ENCODE assay signal across 17 mouse cellular contexts in genomic region chr7:74522260-74522659, GRCm38 (mm10). TPM values are rescaled to one million over a fixed set of nuclear protein-coding genes. Genes with fewer than 3 reads are reported as not detected.
DNase-seq lines count a peak whose midpoint lies in the region; ATAC-seq and TF ChIP-seq lines count a peak whose summit lies in the region.
"Had no signal": no experiment of that assay in that cellular context is flagged by ENCODE, and none has a peak within 500 bp of the region (broad histone marks: within the 10 kb centered on the region; RNA-seq: fewer than 3 reads in every experiment).

No protein-coding gene starts in this region.

- peak; percentile 27 to 52 for DNase-seq in cerebellum, postnatal 14 days
- no peak for DNase-seq in cerebellum, postnatal 36 days
- DNase-seq in hindbrain, embryonic 11.5 days (ENCODE audit: low spot score) = no peak
- DNase-seq in MEL (ENCODE audit: low read depth, low spot score) (no peak), adipocyte (ENCODE audit: low spot score) (peak; percentile 4)
- DNase-seq in testis, postnatal 10 days (ENCODE audit: low spot score) = no peak
- DNase-seq in thymus, postnatal 25 days = no peak
- DNase-seq: adrenal gland, postnatal 10 days; gastrocnemius, adult 2 months; gastrocnemius, postnatal 25 days; heart, adult 11 months; heart, postnatal 10 days; kidney, adult 2 months had no signal

- no peak overlapping the region for H3K9ac ChIP-seq in hindbrain, embryonic 13.5 days
- H3K9ac ChIP-seq in hindbrain, embryonic 11.5 days (ENCODE audit: low read depth, low read length) = no peak overlapping the region
- no peak overlapping the region for H3K9ac ChIP-seq in MEL (ENCODE audit: control insufficient read depth, low read depth, low read length, poor library complexity, severe bottlenecking)
- H3K9ac ChIP-seq: embryonic facial prominence, embryonic 13.5 days; forebrain, embryonic 12.5 days had no signal

- no peaks in the 10 kb centered on the region for H3K36me3 ChIP-seq in hindbrain, embryonic 13.5 days
- H3K36me3 ChIP-seq in hindbrain, embryonic 11.5 days (ENCODE audit: control insufficient read depth, insufficient read depth, low read length) = no peaks in the 10 kb centered on the region
- peaks cover 0 to 4% of the 10 kb centered on the region in 2 experiments; a peak in 2 of 4 replicates for H3K36me3 ChIP-seq in MEL (ENCODE audit: control insufficient read depth in 1 of 2, insufficient read depth in 2 of 2, low read length in 2 of 2)
- H3K36me3 ChIP-seq: embryonic facial prominence, embryonic 13.5 days; forebrain, embryonic 12.5 days had no signal

- TF ChIP-seq EP300 in MEL (IDR thresholded peaks at IDR 0.05; ENCODE audit: low read depth in 1 of 2, low read length in 2 of 2) = no peak

- no peak for ATAC-seq in hindbrain, embryonic 13.5 days (ENCODE audit: low FRiP score)
- no peak for ATAC-seq in hindbrain, embryonic 11.5 days (ENCODE audit: low FRiP score)
- ATAC-seq: intestine, embryonic 16.5 days had no signal

- H3K27me3 ChIP-seq in hindbrain, embryonic 13.5 days = peaks cover 22% of the 10 kb centered on the region; the same call in 1 of the 2 replicates
- H3K27me3 ChIP-seq in hindbrain, embryonic 11.5 days (ENCODE audit: control insufficient read depth, insufficient read depth, low read length) = peaks cover 9% of the 10 kb centered on the region; the same call in 1 of the 2 replicates
- no peaks in the 10 kb centered on the region for H3K27me3 ChIP-seq in MEL (ENCODE audit: control insufficient read depth in 1 of 2, insufficient read depth in 2 of 2, low read length in 2 of 2)
- H3K27me3 ChIP-seq: embryonic facial prominence, embryonic 13.5 days had no signal

- no peak overlapping the region for H3K4me2 ChIP-seq in hindbrain, embryonic 13.5 days
- H3K4me2 ChIP-seq in hindbrain, embryonic 11.5 days (replicated peaks; ENCODE audit: low read depth, low read length) = no peak overlapping the region
- H3K4me2 ChIP-seq: embryonic facial prominence, embryonic 13.5 days; forebrain, embryonic 12.5 days had no signal

- no peak for TF ChIP-seq RAD21 in MEL (IDR thresholded peaks at IDR 0.05; ENCODE audit: low read depth, low read length)

- H3K4me3 ChIP-seq in hindbrain, embryonic 13.5 days = no peak overlapping the region
- no peak overlapping the region for H3K4me3 ChIP-seq in hindbrain, embryonic 11.5 days (ENCODE audit: low read depth, low read length)
- no peak overlapping the region for H3K4me3 ChIP-seq in MEL (ENCODE audit: control insufficient read depth in 1 of 2, insufficient read depth in 1 of 2, low read depth in 2 of 2, low read length in 2 of 2)
- H3K4me3 ChIP-seq: embryonic facial prominence, embryonic 13.5 days; forebrain, embryonic 12.5 days; gastrocnemius, adult 2 months had no signal

- WGBS in hindbrain, embryonic 13.5 days = 89% methylated on average over 4 of the region's 4 CpGs
- WGBS in hindbrain, embryonic 11.5 days = 84% methylated on average over 4 of the region's 4 CpGs

- no peak for TF ChIP-seq POLR2A in MEL (IDR thresholded peaks at IDR 0.05; ENCODE audit: control insufficient read depth in 1 of 2, insufficient read depth in 1 of 2, low read depth in 1 of 2, low read length in 2 of 2, poor library complexity in 1 of 2)

- H3K9me3 ChIP-seq in hindbrain, embryonic 13.5 days = no peaks in the 10 kb centered on the region
- no peaks in the 10 kb centered on the region for H3K9me3 ChIP-seq in hindbrain, embryonic 11.5 days (ENCODE audit: control insufficient read depth, low read length)
- no peaks in the 10 kb centered on the region for H3K9me3 ChIP-seq in MEL (replicated peaks; ENCODE audit: insufficient read depth, low read length)
- H3K9me3 ChIP-seq: embryonic facial prominence, embryonic 13.5 days; forebrain, embryonic 12.5 days had no signal

- peaks cover 17% of the 10 kb centered on the region for H3K4me1 ChIP-seq in hindbrain, embryonic 13.5 days (replicated peaks)
- 0 out of 2 replicates have a peak, but pooled peaks cover 2% of the 10 kb centered on the region for H3K4me1 ChIP-seq in hindbrain, embryonic 11.5 days (replicated peaks; ENCODE audit: control insufficient read depth, insufficient read depth, low read length)
- peaks cover 0 to 10% of the 10 kb centered on the region in 2 experiments; a peak in 3 of 4 replicates for H3K4me1 ChIP-seq in MEL (ENCODE audit: control insufficient read depth in 1 of 2, insufficient read depth in 2 of 2, low read length in 2 of 2)
- H3K4me1 ChIP-seq: embryonic facial prominence, embryonic 13.5 days had no signal

- 0 out of 2 replicates have a peak, but pooled peaks cover 3% of the 10 kb centered on the region for H3K79me2 ChIP-seq in MEL (ENCODE audit: control insufficient read depth, insufficient read depth, low read length, poor library complexity)

- peak overlapping the region; percentile 3; the same call in 1 of the 2 replicates for H3K27ac ChIP-seq in hindbrain, embryonic 13.5 days
- no peak overlapping the region for H3K27ac ChIP-seq in hindbrain, embryonic 11.5 days (ENCODE audit: low read depth, low read length)
- no peak overlapping the region for H3K27ac ChIP-seq in MEL (ENCODE audit: control insufficient read depth, low read depth, low read length)
- H3K27ac ChIP-seq: embryonic facial prominence, embryonic 13.5 days; forebrain, embryonic 12.5 days; gastrocnemius, adult 2 months had no signal

- TF ChIP-seq CTCF in MEL (IDR thresholded peaks at IDR 0.05 in 2 of 3, conservative IDR thresholded peaks at IDR 0.05 in 1 of 3; ENCODE audit: control insufficient read depth in 1 of 3, insufficient read depth in 1 of 3, low read depth in 2 of 3, low read length in 3 of 3, poor library complexity in 1 of 3, severe bottlenecking in 1 of 3) = no peak

TF ChIP-seq in MEL, 35 proteins besides CTCF, POLR2A, EP300 and RAD21:
- TF ChIP-seq GATA1 (IDR thresholded peaks at IDR 0.05; ENCODE audit: low read depth, low read length) (0 out of 2 replicates have a peak, but pooled peaks have one; percentile 1), MEF2A (IDR thresholded peaks at IDR 0.05; ENCODE audit: extremely low read depth, insufficient replicate concordance, low read depth, low read length, poor library complexity, severe bottlenecking) (no peak)

RNA-seq across cellular contexts. Expression of gene Slco3a1, which starts 32.3 kb away (rescaled TPM):
- 18.4 and 18.8 TPM in 2 replicates for polyA plus RNA-seq in hindbrain, embryonic 13.5 days (2015; fragmentation: Nextera tagmentation; extraction: Ambion mirVana)
- 7.9 and 10.4 TPM in 2 replicates for polyA plus RNA-seq in hindbrain, embryonic 11.5 days (2014; fragmentation: Nextera tagmentation; extraction: Ambion mirVana)
- 17.6 and 18.0 TPM in 2 replicates for total RNA-seq in MEL (2012; rRNA removed)
- 10 to 100 TPM in 1 of 2 experiments, not detected in 1; 20.9 TPM for polyA plus RNA-seq in MEL (2012; ENCODE audit: insufficient read depth in 1 of 2, insufficient read length in 2 of 2, low read depth in 1 of 2, low replicate concordance in 2 of 2, missing spikeins in 1 of 2)

Comparison
In these comparisons a context has a peak if more than half of its experiments do, and no peak if none do; other contexts are left out.
1. DNase-seq: peak in cerebellum, postnatal 14 days (2 of 2) and adipocyte (single experiment); none in cerebellum, postnatal 36 days (0 of 2), hindbrain, embryonic 11.5 days (single experiment), MEL (single experiment), testis, postnatal 10 days (single experiment) and thymus, postnatal 25 days (single experiment).